ENCODE assay signal across 15 mouse cellular contexts in genomic region chr5:114194161-114194560, GRCm38 (mm10).
"Had no signal": no experiment of that assay in that cellular context is flagged by ENCODE, and none has a peak within 500 bp of the region (broad histone marks: within the 10 kb centered on the region; RNA-seq: fewer than 3 reads in every experiment).

No protein-coding gene starts in this region.

- ATAC-seq: intestine, embryonic 16.5 days; liver, postnatal 0 days; midbrain, embryonic 15.5 days had no signal

- H3K4me2 ChIP-seq: kidney, embryonic 15.5 days; limb, embryonic 12.5 days; liver, embryonic 13.5 days; lung, embryonic 15.5 days; midbrain, embryonic 11.5 days; midbrain, embryonic 15.5 days had no signal

- H3K27me3 ChIP-seq: lung, embryonic 15.5 days; midbrain, embryonic 15.5 days had no signal

- H3K9ac ChIP-seq: kidney, embryonic 15.5 days; limb, embryonic 12.5 days; liver, embryonic 13.5 days; liver, postnatal 0 days; lung, embryonic 15.5 days; midbrain, embryonic 15.5 days had no signal

- H3K4me3 ChIP-seq: kidney, embryonic 15.5 days; limb, embryonic 12.5 days; liver, embryonic 13.5 days; lung, embryonic 15.5 days; megakaryocyte, embryonic 14.5 days; midbrain, embryonic 15.5 days had no signal

- H3K27ac ChIP-seq: kidney, embryonic 15.5 days; limb, embryonic 12.5 days; liver, embryonic 13.5 days; lung, embryonic 15.5 days; macrophage; midbrain, embryonic 15.5 days had no signal

- H3K9me3 ChIP-seq: kidney, embryonic 15.5 days; limb, embryonic 12.5 days; liver, embryonic 13.5 days; lung, embryonic 15.5 days; megakaryocyte, embryonic 14.5 days; midbrain, embryonic 15.5 days had no signal

- H3K4me1 ChIP-seq: liver, embryonic 13.5 days had no signal

- H3K36me3 ChIP-seq: kidney, embryonic 15.5 days; limb, embryonic 12.5 days; liver, embryonic 13.5 days; lung, embryonic 15.5 days; midbrain, embryonic 15.5 days had no signal

- DNase-seq: kidney, adult 2 months; kidney, postnatal 14 days; liver; liver, embryonic 13.5 days; liver, postnatal 0 days; lung, postnatal 14 days; right cerebral cortex, postnatal 14 days had no signal
